Mouse (Mus musculus) thymus, adult 18-20 months (tissue): ENCODE measurements around the gene Fancl.

Experiments
- DNase-seq, 2 experiments: peaks; one replicate each; pipeline ENCODE4 v3.0.0; 2022; ENCODE audit warnings: mixed read lengths in 2 of 2

The Fancl gene

DNA sequence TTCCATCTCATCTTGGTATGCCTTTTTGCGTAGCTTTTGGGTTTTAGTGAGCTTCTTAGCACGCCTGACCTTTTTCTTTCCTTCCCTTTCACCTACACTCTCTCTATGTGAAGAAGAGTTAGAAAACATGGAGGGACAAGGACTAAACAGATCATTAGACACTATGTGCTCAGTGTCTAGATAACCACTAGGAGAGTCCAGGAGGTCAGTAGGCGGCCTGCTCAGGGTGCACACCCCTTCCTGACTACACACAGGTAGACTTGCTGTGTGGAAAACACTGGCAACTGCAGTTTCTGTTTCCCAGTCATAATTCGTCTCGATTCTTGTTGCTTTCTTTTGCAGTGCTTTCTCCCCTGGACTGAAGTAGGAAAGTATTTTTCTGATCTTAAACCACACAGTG is 110.0 kb downstream of the Fancl start:
- DNase-seq: no peak

GRCm38 (mm10) chr11:26513683-26514082 is 127.7 kb downstream of the Fancl start:
- no peak for DNase-seq

DNA sequence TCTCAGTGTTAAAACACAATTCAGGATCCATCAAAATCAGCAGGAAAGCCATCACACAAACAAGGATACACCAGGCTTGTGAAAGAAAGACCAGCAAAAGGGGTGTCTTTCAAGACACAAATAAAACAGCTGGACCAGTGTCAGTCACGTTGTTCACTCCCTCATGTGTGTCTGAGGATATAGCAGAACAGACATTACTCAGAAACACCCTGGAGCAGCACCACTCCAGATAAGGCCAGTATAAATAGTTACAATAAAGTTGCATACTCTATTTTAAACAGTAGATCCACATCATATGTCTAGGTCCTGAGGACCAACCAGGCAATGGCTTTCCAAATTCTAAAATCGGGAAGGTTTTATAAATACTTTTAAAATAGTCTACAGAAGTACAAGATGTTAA is 130.2 kb downstream of the Fancl start:
- DNase-seq: no peak

DNA sequence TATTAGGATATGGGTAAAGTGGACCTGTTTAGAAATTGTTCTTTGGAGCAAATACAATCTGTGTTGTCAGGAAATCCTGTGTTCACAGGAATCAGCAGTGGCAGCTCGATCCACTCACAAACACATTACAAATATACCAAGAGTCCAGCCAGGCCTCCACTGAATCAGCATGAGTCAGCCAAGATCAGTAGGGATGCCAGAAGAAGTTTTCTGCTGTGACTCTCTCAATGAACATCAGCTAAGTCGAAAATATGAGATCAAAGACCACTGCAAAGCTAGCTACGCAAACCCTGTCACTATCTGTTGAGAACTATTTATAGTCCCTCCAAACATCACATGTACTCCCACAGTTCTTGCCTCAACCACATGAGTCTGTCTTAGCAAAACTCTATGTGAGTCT is 133.1 kb downstream of the Fancl start:
- DNase-seq: no peak
